Mouse (Mus musculus): ENCODE measurements at regions not wholly inside any gene's neighbourhood (a gene's known extent, or its start where the extent isn't known, plus 50 kb on each side); places are given as distances from the start of the nearest gene placed in this dataset.

DNA sequence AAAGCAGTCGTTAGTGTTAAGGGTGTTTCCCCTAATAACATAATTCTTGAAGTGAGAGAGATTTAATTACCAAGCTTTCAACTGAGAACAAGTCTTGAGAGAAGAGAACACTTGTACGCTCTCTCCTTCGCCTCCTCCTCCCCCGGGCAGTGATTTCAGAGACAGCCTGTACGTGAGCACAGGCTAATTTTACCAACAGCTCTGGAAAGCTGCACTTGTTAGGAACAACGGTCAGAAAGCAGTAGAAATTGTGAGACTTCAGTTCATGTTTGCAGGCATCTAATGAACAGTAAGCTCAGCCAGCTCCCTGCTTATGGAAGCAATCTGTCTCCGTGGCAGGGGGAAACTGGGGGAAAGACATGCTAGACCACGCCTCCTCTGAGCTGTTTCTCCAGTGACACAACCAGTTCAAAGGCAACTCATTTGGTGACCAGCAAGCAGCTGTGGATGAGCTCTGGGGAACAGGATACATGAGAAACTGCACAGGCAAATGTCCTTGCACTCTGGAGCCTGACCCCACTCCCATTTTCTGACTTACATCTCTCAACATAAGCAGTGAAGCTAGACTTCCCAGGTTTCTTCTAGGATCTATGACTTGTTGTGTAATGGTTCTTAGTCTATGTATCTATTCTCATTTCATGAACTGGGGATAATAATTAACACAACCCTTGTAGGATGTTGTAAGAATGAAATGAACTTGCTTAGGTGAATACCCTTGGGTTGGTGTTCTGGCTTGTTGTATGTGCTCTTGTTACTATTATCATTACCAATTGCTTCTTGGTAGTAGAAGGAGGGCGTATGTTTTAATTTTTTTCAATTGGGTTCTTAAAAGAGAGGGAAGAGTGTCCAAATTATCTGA, 222.1 kb upstream of the Serp2 start:
- no peak for TF ChIP-seq CTCF (IDR thresholded peaks at IDR 0.05)
- no peak for TF ChIP-seq EP300 (IDR thresholded peaks at IDR 0.05)
